Comparison of ENCODE assay signal across 10 mouse cellular contexts in the genomic region with DNA sequence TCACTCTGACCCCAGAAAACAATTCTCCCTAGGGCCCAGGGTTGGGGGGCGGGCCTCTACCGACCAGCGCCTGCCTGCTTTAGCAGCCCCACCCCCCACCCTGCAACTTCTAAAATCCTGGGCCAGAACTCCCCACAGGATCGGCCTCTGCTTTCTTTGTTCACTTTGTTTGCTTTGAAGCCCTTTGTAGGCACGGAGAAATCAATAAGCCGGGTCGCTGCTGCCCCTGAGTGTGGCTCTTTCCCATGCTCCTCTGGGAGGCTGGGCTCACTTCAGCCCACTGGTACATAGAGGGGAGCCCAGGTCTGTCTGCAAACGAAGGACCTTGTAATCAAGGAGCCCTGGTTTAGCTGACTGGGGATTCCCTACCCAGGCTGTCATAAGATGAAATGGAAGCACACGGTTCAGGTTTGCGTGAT. TPM values are rescaled to one million over a fixed set of nuclear protein-coding genes. Genes with fewer than 3 reads are reported as not detected.
DNase-seq lines count a peak whose midpoint lies in the region; ATAC-seq lines count a peak whose summit lies in the region.
"Had no signal": no experiment of that assay in that cellular context is flagged by ENCODE, and none has a peak within 500 bp of the region (broad histone marks: within the 10 kb centered on the region; RNA-seq: fewer than 3 reads in every experiment).

No protein-coding gene starts in this region.

- peak overlapping the region; percentile 20; the same call in 1 of the 2 replicates for H3K4me2 ChIP-seq in embryonic facial prominence, embryonic 12.5 days (replicated peaks)
- H3K4me2 ChIP-seq in limb, embryonic 13.5 days (replicated peaks): peak overlapping the region; percentile 38
- peak overlapping the region; percentile 17; the same call in 1 of the 2 replicates for H3K4me2 ChIP-seq in neural tube, embryonic 11.5 days (ENCODE audit: low read depth)

- no peak for ATAC-seq in embryonic facial prominence, embryonic 12.5 days (ENCODE audit: insufficient number of reproducible peaks, insufficient read depth, low FRiP score, low TSS enrichment)
- ATAC-seq in limb, embryonic 13.5 days (ENCODE audit: low FRiP score, low read depth): no peak
- peak; percentile 49; the same call in 1 of the 2 replicates for ATAC-seq in neural tube, embryonic 11.5 days (ENCODE audit: insufficient read depth, low FRiP score, low TSS enrichment)
- no peak for ATAC-seq in frontal cortex, adult (ENCODE audit: low TSS enrichment)

- no peak overlapping the region for H3K9ac ChIP-seq in embryonic facial prominence, embryonic 12.5 days
- H3K9ac ChIP-seq in limb, embryonic 13.5 days: peak overlapping the region; percentile 35; the same call in 1 of the 2 replicates
- peak overlapping the region; percentile 11; the same call in 1 of the 2 replicates for H3K9ac ChIP-seq in neural tube, embryonic 11.5 days (ENCODE audit: low read length)

- no peaks in the 10 kb centered on the region for H3K27me3 ChIP-seq in heart, embryonic 10.5 days (ENCODE audit: insufficient read depth, poor library complexity, severe bottlenecking)
- no peaks in the 10 kb centered on the region for H3K27me3 ChIP-seq in embryonic facial prominence, embryonic 12.5 days
- H3K27me3 ChIP-seq in limb, embryonic 13.5 days: no peaks in the 10 kb centered on the region
- H3K27me3 ChIP-seq in neural tube, embryonic 11.5 days (ENCODE audit: control insufficient read depth, insufficient read depth, low read length): no peaks in the 10 kb centered on the region

- H3K36me3 ChIP-seq in heart, embryonic 10.5 days: no peaks in the 10 kb centered on the region
- H3K36me3 ChIP-seq in embryonic facial prominence, embryonic 12.5 days: no peaks in the 10 kb centered on the region
- H3K36me3 ChIP-seq in limb, embryonic 13.5 days: no peaks in the 10 kb centered on the region
- H3K36me3 ChIP-seq in neural tube, embryonic 11.5 days (ENCODE audit: control insufficient read depth, insufficient read depth, low read length): no peaks in the 10 kb centered on the region

- H3K9me3 ChIP-seq in heart, embryonic 10.5 days: no peaks in the 10 kb centered on the region
- no peaks in the 10 kb centered on the region for H3K9me3 ChIP-seq in embryonic facial prominence, embryonic 12.5 days
- no peaks in the 10 kb centered on the region for H3K9me3 ChIP-seq in limb, embryonic 13.5 days
- no peaks in the 10 kb centered on the region for H3K9me3 ChIP-seq in neural tube, embryonic 11.5 days (ENCODE audit: control insufficient read depth, low read length)

- 13% methylated on average over 10 of the region's 10 CpGs for WGBS in heart, embryonic 10.5 days
- WGBS in embryonic facial prominence, embryonic 12.5 days: 13% methylated on average over 10 of the region's 10 CpGs
- 15% methylated on average over 10 of the region's 10 CpGs for WGBS in limb, embryonic 13.5 days
- WGBS in neural tube, embryonic 11.5 days: 9% methylated on average over 10 of the region's 10 CpGs

- peaks cover 7% of the 10 kb centered on the region for H3K4me1 ChIP-seq in heart, embryonic 10.5 days
- peaks cover 10% of the 10 kb centered on the region; the same call in 1 of the 2 replicates for H3K4me1 ChIP-seq in embryonic facial prominence, embryonic 12.5 days
- peaks cover 19% of the 10 kb centered on the region for H3K4me1 ChIP-seq in limb, embryonic 13.5 days
- H3K4me1 ChIP-seq in neural tube, embryonic 11.5 days (ENCODE audit: control insufficient read depth, insufficient read depth, low read length): no peaks in the 10 kb centered on the region

- DNase-seq in heart, embryonic 10.5 days (ENCODE audit: low spot score): no peak
- no peak for DNase-seq in heart, postnatal 25 days (ENCODE audit: low spot score)
- DNase-seq in neural tube, embryonic 11.5 days (ENCODE audit: low spot score): peak; percentile 58
- no peak for DNase-seq in layer of hippocampus, adult 11-12 months (ENCODE audit: low spot score)
- DNase-seq in left cerebral cortex, adult 18-20 months (ENCODE audit: low spot score in 2 of 2): no peak
- DNase-seq: layer of hippocampus, postnatal 36 days; thymus, adult 2 months had no signal

- H3K27ac ChIP-seq in heart, embryonic 10.5 days: peak overlapping the region; percentile 47; the same call in 1 of the 2 replicates
- no peak overlapping the region for H3K27ac ChIP-seq in embryonic facial prominence, embryonic 12.5 days
- no peak overlapping the region for H3K27ac ChIP-seq in limb, embryonic 13.5 days
- peak overlapping the region; percentile 51 for H3K27ac ChIP-seq in neural tube, embryonic 11.5 days (ENCODE audit: low read depth, low read length)

- H3K4me3 ChIP-seq in heart, embryonic 10.5 days: peak overlapping the region; percentile 18; the same call in 1 of the 2 replicates
- no peak overlapping the region for H3K4me3 ChIP-seq in embryonic facial prominence, embryonic 12.5 days
- H3K4me3 ChIP-seq in limb, embryonic 13.5 days: no peak overlapping the region
- H3K4me3 ChIP-seq in neural tube, embryonic 11.5 days (ENCODE audit: low read depth, low read length): no peak overlapping the region

- intact Hi-C loops in heart, postnatal 25 days (cut with DNase I): no loop called here

RNA-seq across cellular contexts. Expression of gene Lsm11, which starts 23.2 kb away (rescaled TPM):
- 7.6 and 8.5 TPM in 2 replicates for polyA plus RNA-seq in heart, embryonic 10.5 days (2016; fragmentation: Nextera tagmentation; extraction: Ambion mirVana)
- total RNA-seq in heart, postnatal 25 days (2021): 1 to 10 TPM; 3.6 to 4.3 TPM
- polyA plus RNA-seq in embryonic facial prominence, embryonic 12.5 days (2016; fragmentation: Nextera tagmentation; extraction: Ambion mirVana): 9.3 and 11.0 TPM in 2 replicates
- 6.8 and 7.8 TPM in 2 replicates for polyA plus RNA-seq in limb, embryonic 13.5 days (2015; fragmentation: Nextera tagmentation; extraction: Ambion mirVana)
- polyA plus RNA-seq in neural tube, embryonic 11.5 days (2014; fragmentation: Nextera tagmentation; extraction: Ambion mirVana): 11.3 and 11.5 TPM in 2 replicates
- 10 to 100 TPM; 19.8 TPM for total RNA-seq in left cerebral cortex, adult 18-20 months (2021)

RNA-seq across cellular contexts. Expression of gene Thg1l, which starts 33.8 kb away (rescaled TPM):
- 9.0 and 9.9 TPM in 2 replicates for polyA plus RNA-seq in heart, embryonic 10.5 days (2016; fragmentation: Nextera tagmentation; extraction: Ambion mirVana)
- 1 to 10 TPM; 4.4 to 7.2 TPM for total RNA-seq in heart, postnatal 25 days (2021)
- polyA plus RNA-seq in embryonic facial prominence, embryonic 12.5 days (2016; fragmentation: Nextera tagmentation; extraction: Ambion mirVana): 12.8 and 13.5 TPM in 2 replicates
- 14.3 and 16.3 TPM in 2 replicates for polyA plus RNA-seq in limb, embryonic 13.5 days (2015; fragmentation: Nextera tagmentation; extraction: Ambion mirVana)
- polyA plus RNA-seq in neural tube, embryonic 11.5 days (2014; fragmentation: Nextera tagmentation; extraction: Ambion mirVana): 14.1 and 14.9 TPM in 2 replicates
- 1 to 10 TPM; 9.1 to 9.5 TPM for total RNA-seq in left cerebral cortex, adult 18-20 months (2021)

RNA-seq across cellular contexts. Expression of gene Sox30, which starts 58.6 kb away (rescaled TPM):
- polyA plus RNA-seq in heart, embryonic 10.5 days (2016; fragmentation: Nextera tagmentation; extraction: Ambion mirVana): 0.05 and 0.20 TPM in 2 replicates
- under 1 TPM; 0.18 to 0.25 TPM for total RNA-seq in heart, postnatal 25 days (2021)
- 0.33 and 0.43 TPM in 2 replicates for polyA plus RNA-seq in embryonic facial prominence, embryonic 12.5 days (2016; fragmentation: Nextera tagmentation; extraction: Ambion mirVana)
- polyA plus RNA-seq in limb, embryonic 13.5 days (2015; fragmentation: Nextera tagmentation; extraction: Ambion mirVana): 0.22 and 0.31 TPM in 2 replicates
- 0.09 and 0.26 TPM in 2 replicates for polyA plus RNA-seq in neural tube, embryonic 11.5 days (2014; fragmentation: Nextera tagmentation; extraction: Ambion mirVana)
- total RNA-seq in left cerebral cortex, adult 18-20 months (2021): under 1 TPM; 0.19 to 0.21 TPM

Comparison
In these comparisons a context has a peak if more than half of its experiments do, and no peak if none do; other contexts are left out.
1. H3K27ac ChIP-seq: peak in heart, embryonic 10.5 days (single experiment) and neural tube, embryonic 11.5 days (single experiment); none in embryonic facial prominence, embryonic 12.5 days (single experiment) and limb, embryonic 13.5 days (single experiment).
2. Peak in every context shown above with its lines, with median percentiles within 50 percentile points of each other: H3K4me2 ChIP-seq.